Mouse (Mus musculus): ENCODE data around the gene Gm17334. TPM values are rescaled to one million over a fixed set of nuclear protein-coding genes. Genes with fewer than 3 reads are reported as not detected.

Gm17334 gene
- polyA plus RNA-seq, 1 experiment from 2014 or later: not detected

DNA sequence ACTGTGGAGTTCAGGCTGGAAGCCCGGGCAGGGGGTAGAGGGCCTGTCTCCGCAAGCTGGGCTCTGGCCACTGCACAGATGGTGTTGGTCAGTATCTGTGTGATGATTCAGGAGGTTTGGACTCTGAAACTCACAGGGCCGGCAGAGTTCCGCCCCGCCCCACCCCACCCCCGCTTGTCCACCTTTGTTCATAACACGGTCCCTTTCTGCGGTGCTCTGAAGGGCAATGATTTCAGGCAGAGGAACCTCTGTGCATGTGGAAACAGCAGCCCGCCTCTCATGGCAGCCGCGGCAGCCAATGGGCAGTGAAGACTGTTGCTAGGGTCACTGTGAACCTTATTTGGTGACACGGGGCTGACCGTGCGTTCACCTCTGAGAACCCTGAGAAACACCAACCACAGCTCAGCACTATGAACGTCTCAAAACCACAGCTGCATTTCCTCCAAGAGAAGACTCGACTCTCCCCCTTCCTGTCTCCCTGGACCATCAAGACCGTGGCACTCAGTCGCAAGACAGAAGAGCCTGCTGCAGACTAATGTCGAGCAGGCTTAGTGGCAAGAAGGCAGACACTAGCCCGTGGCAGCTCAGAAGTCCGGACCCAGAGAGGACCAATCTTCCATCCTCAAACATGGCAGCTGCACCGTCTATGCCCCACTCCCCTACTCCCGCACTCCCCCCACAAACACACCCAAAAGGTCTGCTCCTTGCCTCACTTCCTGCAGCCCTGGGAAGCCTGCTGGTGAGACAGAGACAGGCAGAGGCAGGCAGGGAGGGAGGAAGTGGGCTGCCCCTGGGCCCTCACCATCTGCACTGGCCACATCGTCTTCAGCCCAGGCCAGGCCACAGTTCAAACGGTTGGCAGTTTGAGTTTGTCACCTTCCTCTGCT lies 21.9 kb upstream of the Gm17334 start:
- H3K4me1 ChIP-seq: no peaks in the 10 kb centered on the region
- H3K36me3 ChIP-seq: no peaks in the 10 kb centered on the region
- H3K9ac ChIP-seq (replicated peaks): no peak overlapping the region
- H3K4me3 ChIP-seq: no peak overlapping the region
- ATAC-seq (ENCODE audit: low FRiP score, low read depth): no peak
- no peaks in the 10 kb centered on the region for H3K27me3 ChIP-seq
- no peaks in the 10 kb centered on the region for H3K9me3 ChIP-seq
- H3K27ac ChIP-seq (replicated peaks): no peak overlapping the region
- no peak overlapping the region for H3K4me2 ChIP-seq (replicated peaks)
- 75% methylated on average over 25 of the region's 25 CpGs for WGBS

DNA sequence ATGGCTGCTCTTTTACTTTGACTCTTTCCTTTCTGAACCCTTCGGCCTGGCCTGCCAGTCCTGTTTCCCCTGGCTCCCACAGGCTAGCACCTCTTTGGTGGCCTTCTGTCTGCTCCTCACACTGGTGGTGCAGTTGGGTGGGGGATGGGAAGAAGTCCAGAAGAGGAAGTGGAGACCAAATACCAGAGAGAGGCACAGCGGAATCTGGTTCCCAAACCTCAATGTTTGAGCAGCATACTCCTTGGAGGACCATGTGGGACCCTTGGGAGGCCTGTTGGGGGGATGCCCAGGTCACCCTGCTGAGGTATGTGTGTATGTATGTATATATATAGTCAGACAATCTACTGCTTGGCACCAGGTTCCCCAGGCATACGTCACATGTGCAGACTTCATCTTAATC lies 21.0 kb upstream of the Gm17334 start:
- H3K4me2 ChIP-seq (replicated peaks): no peak overlapping the region

DNA sequence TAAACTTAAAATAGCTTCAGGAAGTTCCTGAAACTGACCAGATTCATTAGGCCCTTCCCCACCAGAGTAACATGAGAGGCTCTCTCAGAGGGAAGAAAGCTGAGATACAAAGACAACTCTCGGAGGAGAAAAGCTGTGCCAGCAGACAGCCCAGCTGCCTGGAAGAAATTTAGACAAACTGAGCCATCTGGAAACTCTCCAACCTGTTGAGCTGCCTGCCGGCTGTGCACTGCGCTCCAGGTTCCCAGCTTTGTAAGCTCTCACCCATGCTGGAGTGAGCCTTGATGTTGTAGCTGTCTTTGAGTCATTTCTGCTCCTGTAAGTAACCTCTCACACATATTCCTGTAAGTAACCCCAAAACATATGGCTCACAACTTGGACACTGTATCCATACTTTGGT lies 20.0 kb upstream of the Gm17334 start:
- H3K4me1 ChIP-seq: no peaks in the 10 kb centered on the region
- no peak overlapping the region for H3K4me2 ChIP-seq (replicated peaks)
- H3K4me3 ChIP-seq: no peak overlapping the region
- ATAC-seq (ENCODE audit: low FRiP score, low read depth): no peak
- no peak overlapping the region for H3K9ac ChIP-seq (replicated peaks)
- 74% methylated on average over 3 of the region's 3 CpGs for WGBS
- H3K36me3 ChIP-seq: no peaks in the 10 kb centered on the region
- H3K9me3 ChIP-seq: no peaks in the 10 kb centered on the region
- H3K27me3 ChIP-seq: no peaks in the 10 kb centered on the region
- no peak overlapping the region for H3K27ac ChIP-seq (replicated peaks)

More for the DNA sequence above, 21.0 kb upstream of the Gm17334 start:
- H3K27ac ChIP-seq (replicated peaks): no peak overlapping the region
- ATAC-seq (ENCODE audit: low FRiP score, low read depth): no peak
- H3K9ac ChIP-seq (replicated peaks): no peak overlapping the region
- no peaks in the 10 kb centered on the region for H3K9me3 ChIP-seq
- no peaks in the 10 kb centered on the region for H3K27me3 ChIP-seq
- WGBS: 79% methylated on average over 3 of the region's 3 CpGs
- no peaks in the 10 kb centered on the region for H3K4me1 ChIP-seq
- H3K36me3 ChIP-seq: no peaks in the 10 kb centered on the region
- H3K4me3 ChIP-seq: no peak overlapping the region

DNA sequence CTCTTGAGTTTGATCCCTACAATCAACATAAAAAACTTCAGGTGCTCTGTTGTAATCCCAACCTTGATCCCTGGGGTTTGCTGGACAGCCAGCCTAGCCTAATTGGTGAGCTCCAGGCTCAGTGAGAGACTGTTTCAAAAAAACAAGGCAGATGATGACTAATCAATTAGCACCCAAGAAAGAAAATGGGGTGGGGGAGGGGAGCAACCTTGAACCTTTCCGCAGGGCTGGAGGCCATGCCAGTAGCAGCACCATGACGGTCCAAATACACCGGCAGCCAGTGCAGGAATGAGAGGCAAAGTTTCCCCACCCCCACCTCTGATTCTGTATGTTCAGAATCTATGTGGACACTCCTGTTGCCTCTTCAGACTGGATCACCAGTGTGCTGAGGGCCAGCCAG lies 16.3 kb upstream of the Gm17334 start:
- 72% methylated on average over 3 of the region's 3 CpGs for WGBS

DNA sequence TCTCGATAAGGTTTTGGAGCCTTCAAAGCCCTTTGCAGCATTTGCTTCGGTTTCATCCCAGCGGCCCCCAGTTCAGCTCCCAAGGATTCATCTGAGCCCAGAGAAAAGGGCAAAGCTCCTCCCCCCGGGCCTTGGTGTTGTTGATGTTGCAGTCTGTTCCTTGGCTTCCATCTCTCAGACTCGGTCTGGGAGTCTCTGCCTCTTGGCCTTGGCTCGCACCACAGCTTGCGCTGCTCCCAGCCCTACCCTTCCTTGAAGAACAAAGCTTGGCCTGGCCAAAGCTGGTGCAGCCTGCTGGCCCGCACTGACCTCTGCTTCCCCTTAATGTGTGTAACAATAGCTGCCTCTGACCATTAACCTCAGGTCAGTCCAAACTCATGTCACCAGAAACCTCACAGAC lies 15.2 kb upstream of the Gm17334 start:
- H3K36me3 ChIP-seq: no peaks in the 10 kb centered on the region
- H3K4me2 ChIP-seq (replicated peaks): no peak overlapping the region
- no peak overlapping the region for H3K27ac ChIP-seq (replicated peaks)
- H3K27me3 ChIP-seq: peaks cover 4% of the 10 kb centered on the region; the same call in 1 of the 2 replicates
- no peak overlapping the region for H3K9ac ChIP-seq (replicated peaks)
- H3K4me1 ChIP-seq: no peaks in the 10 kb centered on the region
- no peak overlapping the region for H3K4me3 ChIP-seq
- no peaks in the 10 kb centered on the region for H3K9me3 ChIP-seq
- WGBS: 66% methylated on average over 8 of the region's 8 CpGs
- no peak for ATAC-seq (ENCODE audit: low FRiP score, low read depth)

More for the DNA sequence above, 16.3 kb upstream of the Gm17334 start:
- Histone ChIP-seq H3K4me2 (replicated peaks) (no peak overlapping the region), H3K4me1 (no peaks in the 10 kb centered on the region), H3K36me3 (no peaks in the 10 kb centered on the region), H3K27ac (replicated peaks) (no peak overlapping the region), H3K27me3 (peaks cover 4% of the 10 kb centered on the region; the same call in 1 of the 2 replicates), H3K9ac (replicated peaks) (no peak overlapping the region), H3K4me3 (no peak overlapping the region), H3K9me3 (no peaks in the 10 kb centered on the region)
- ATAC-seq (ENCODE audit: low FRiP score, low read depth): no peak

DNA sequence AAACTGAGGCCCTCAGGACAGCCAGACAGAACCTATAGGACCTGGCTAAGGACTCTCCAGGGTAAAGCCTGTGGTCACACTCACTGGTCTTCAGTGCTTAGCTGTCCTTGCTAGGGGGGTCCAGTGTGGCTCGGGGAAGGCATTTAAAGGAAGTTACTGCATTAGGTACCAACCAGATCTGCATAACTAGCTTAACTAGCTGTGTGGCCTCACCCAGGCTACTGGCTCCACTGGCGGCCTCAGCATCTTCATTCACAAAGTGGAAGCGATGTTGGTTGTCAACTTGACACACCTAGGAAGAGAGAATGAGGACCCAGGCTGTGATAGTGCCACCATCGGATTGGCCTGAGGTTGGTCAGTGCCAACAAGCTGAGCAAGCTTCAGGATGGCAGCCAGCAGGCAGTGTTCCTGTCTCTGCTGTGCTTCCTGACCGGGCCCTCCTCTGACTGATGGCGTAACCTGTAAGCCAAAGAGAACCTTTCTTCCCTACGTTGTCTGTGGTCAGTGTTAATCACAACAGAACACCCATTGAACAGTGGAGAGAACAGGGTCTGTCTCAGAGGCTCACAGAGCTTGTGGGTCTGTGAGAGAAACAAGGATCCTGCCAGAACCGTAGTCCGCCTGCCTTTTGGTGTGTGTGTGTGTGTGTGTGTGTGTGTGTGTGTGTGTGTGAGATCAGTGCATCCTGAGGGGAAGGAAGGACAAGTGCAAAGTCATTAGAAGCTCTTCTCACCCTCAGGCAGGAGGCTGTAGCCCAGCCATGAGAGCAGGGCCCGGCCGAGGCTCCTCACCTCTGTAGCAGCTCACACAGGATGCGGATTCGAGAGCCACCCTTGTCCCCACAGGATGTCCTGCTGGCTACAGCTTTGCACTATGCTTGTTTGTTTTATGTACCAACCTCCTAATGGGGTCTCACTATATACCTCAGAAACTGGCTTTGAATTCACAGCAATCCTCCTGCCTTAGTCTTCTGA lies 13.4 kb upstream of the Gm17334 start:
- Histone ChIP-seq H3K4me2 (replicated peaks) (no peak overlapping the region), H3K27ac (replicated peaks) (no peak overlapping the region), H3K36me3 (no peaks in the 10 kb centered on the region), H3K9me3 (no peaks in the 10 kb centered on the region), H3K4me1 (no peaks in the 10 kb centered on the region), H3K27me3 (peaks cover 4% of the 10 kb centered on the region; the same call in 1 of the 2 replicates), H3K9ac (replicated peaks) (no peak overlapping the region), H3K4me3 (no peak overlapping the region)
- no peak for ATAC-seq (ENCODE audit: low FRiP score, low read depth)
- 83% methylated on average over 13 of the region's 13 CpGs for WGBS

DNA sequence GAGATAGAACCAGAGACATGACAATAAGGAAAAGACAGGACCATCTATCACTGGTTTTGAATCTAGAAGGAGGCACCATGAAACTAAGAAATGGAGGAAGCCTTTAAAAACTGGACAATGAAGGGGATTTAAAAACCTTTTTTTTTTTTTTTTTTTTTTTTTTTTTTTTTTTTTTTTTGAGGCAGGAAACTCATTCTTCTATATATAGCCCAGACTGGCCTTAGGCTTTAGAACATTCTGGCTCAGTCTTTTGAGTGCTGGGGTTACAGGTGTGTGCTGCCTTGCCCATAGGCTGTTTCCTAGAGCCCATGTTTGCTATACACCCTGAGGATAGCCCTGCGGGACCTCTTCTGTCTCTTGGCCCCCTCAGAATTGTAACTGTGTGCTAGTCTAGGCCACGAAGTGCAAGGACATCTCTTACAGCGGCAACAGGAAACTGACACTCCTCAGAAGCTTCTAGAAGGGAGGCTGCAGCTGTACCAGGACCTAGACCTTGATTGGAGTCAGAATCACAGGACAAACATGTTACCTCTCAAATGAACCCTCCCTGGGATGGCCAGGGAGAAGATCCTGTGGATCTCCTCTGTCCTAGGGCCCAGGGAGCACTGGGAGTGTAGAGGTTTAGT lies 12.4 kb upstream of the Gm17334 start:
- no peak for ATAC-seq (ENCODE audit: low FRiP score, low read depth)

DNA sequence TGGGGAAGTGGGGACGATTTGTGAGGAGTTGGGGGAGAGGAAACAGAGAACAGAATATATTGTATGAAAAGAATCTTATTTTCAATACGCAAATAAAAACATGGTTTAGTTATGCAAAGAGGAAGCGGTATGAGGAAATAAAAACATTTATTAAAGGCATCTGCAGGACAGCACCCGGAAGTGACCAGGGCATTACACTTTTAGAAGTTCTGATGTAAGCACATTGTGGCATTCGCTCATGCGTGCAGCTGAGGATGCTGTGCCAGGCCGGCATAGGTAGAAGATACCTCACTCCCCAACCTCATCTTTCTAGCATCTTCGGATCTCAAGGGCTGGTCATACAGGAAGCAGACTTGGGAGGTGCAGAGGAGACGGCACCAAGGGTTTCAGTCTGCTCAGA lies 10.3 kb upstream of the Gm17334 start:
- no peak overlapping the region for H3K4me2 ChIP-seq (replicated peaks)
- no peak overlapping the region for H3K9ac ChIP-seq (replicated peaks)
- H3K36me3 ChIP-seq: no peaks in the 10 kb centered on the region
- 90% methylated on average over 9 of the region's 9 CpGs for WGBS
- H3K9me3 ChIP-seq: no peaks in the 10 kb centered on the region
- H3K27me3 ChIP-seq: peaks cover 4% of the 10 kb centered on the region; the same call in 1 of the 2 replicates
- H3K27ac ChIP-seq (replicated peaks): no peak overlapping the region
- H3K4me1 ChIP-seq: no peaks in the 10 kb centered on the region
- no peak overlapping the region for H3K4me3 ChIP-seq
- ATAC-seq (ENCODE audit: low FRiP score, low read depth): no peak

More for the DNA sequence above, 12.4 kb upstream of the Gm17334 start:
- 87% methylated on average over 3 of the region's 3 CpGs for WGBS
- Histone ChIP-seq H3K27me3 (peaks cover 4% of the 10 kb centered on the region; the same call in 1 of the 2 replicates), H3K9me3 (no peaks in the 10 kb centered on the region), H3K9ac (replicated peaks) (no peak overlapping the region), H3K36me3 (no peaks in the 10 kb centered on the region), H3K4me2 (replicated peaks) (no peak overlapping the region), H3K27ac (replicated peaks) (no peak overlapping the region), H3K4me1 (no peaks in the 10 kb centered on the region), H3K4me3 (no peak overlapping the region)

DNA sequence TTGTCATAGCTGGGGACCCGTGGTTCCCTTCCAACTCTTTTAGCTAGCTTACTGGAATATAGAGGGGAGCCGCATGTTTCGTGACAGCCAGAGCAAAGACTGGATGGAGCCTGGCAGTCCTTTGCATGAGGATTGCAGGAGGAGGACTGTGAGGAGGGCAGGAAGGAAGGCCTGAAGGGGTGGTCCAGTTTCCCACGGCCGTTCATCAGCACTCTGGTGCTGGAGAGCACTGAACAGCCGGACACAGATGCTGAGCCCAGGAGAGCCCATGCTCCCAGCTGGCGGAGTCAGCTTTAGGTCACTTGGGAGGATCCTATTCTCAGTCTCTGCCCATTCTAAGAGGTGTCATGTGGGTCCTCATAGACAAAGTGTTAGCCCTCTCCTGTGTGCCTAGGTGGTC lies 9.0 kb upstream of the Gm17334 start:
- ATAC-seq (ENCODE audit: low FRiP score, low read depth): no peak
- Histone ChIP-seq H3K27ac (replicated peaks) (no peak overlapping the region), H3K4me3 (no peak overlapping the region), H3K4me1 (no peaks in the 10 kb centered on the region), H3K4me2 (replicated peaks) (no peak overlapping the region), H3K9me3 (no peaks in the 10 kb centered on the region), H3K36me3 (no peaks in the 10 kb centered on the region), H3K9ac (replicated peaks) (no peak overlapping the region), H3K27me3 (peaks cover 4% of the 10 kb centered on the region; the same call in 1 of the 2 replicates)
- WGBS: 90% methylated on average over 7 of the region's 7 CpGs

DNA sequence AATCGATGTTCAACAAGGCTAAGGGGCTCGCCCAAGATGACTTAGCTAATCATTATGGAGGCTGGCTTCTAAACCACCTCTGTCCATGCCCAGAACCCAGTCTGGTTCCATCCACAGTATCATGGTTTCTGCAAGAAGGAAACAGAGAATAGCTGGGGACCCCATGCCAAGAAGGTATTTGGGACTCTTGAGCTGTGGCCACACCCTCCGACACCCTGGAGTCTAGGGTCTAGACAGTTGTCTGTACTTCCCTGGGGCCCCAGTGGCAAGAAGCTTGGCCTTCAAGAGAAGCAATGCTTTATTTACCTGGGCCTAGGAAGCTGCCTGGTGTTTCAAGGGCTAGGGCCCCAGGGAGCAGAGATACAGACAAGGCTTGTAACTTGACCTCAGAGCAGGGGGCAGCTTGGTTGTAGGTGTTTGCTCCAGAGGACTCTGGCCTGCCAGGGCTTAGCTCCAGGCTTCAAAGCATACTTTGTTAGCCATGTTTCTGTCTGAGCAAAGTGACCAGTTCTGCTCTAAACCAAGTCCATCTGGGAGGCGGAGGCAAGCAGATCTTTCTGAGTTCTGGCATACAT lies 8.3 kb upstream of the Gm17334 start:
- Histone ChIP-seq H3K4me2 (replicated peaks) (no peak overlapping the region), H3K4me3 (no peak overlapping the region), H3K4me1 (no peaks in the 10 kb centered on the region), H3K9ac (replicated peaks) (no peak overlapping the region), H3K27ac (replicated peaks) (no peak overlapping the region), H3K36me3 (no peaks in the 10 kb centered on the region), H3K9me3 (no peaks in the 10 kb centered on the region), H3K27me3 (peaks cover 4% of the 10 kb centered on the region; the same call in 1 of the 2 replicates)
- WGBS: 92% methylated on average over 4 of the region's 4 CpGs
- no peak for ATAC-seq (ENCODE audit: low FRiP score, low read depth)

DNA sequence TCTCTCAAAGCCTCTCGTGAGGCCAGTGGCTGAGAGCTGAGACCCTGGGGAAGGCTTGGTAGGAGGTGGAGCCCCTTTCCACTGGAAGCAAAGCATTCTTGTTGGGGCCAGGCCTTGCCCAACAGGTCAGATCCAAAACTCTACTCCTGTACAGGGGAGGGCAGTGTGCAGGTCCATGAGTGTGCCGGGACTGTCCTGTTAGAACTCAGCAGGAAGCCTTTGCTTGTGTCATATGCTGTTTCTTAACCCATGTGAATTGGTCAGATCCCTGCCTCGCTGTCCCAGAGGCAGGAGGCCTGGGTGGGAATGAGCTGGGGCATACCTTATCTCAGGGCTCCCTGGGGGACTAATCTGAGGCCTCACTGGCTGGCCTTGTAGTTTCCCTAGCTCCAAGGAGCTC lies 7.3 kb upstream of the Gm17334 start:
- H3K36me3 ChIP-seq: no peaks in the 10 kb centered on the region
- 73% methylated on average over 3 of the region's 3 CpGs for WGBS
- H3K4me1 ChIP-seq: no peaks in the 10 kb centered on the region

More for the DNA sequence above, 7.3 kb upstream of the Gm17334 start:
- Histone ChIP-seq H3K9me3 (no peaks in the 10 kb centered on the region), H3K27ac (replicated peaks) (no peak overlapping the region), H3K9ac (replicated peaks) (no peak overlapping the region), H3K27me3 (no peaks in the 10 kb centered on the region), H3K4me2 (replicated peaks) (no peak overlapping the region), H3K4me3 (no peak overlapping the region)
- ATAC-seq (ENCODE audit: low FRiP score, low read depth): no peak

All from midbrain, embryonic 12.5 days (tissue).